Mouse (Mus musculus) E14TG2a.4 (cell line): ENCODE measurements around the gene Gabbr2.

Source experiments
- CTCF ChIP-seq: conservative IDR thresholded peaks from 2 replicates; pipeline ENCODE4 v1.5.1; 2014; ENCODE audit warnings: low read length
- NANOG ChIP-seq: IDR thresholded peaks from 2 replicates; pipeline ENCODE4 v1.6.1; 2014; ENCODE audit warnings: borderline replicate concordance, low read length, mixed read lengths
- POU5F1 ChIP-seq: IDR thresholded peaks from 2 replicates; pipeline ENCODE4 v1.6.1; 2014; ENCODE audit warnings: low read length, borderline replicate concordance

GRCm38 (mm10) chr4:46957955-46958354, 33.7 kb downstream of the Gabbr2 start:
- no peak for TF ChIP-seq CTCF
- no peak for TF ChIP-seq NANOG
- no peak for TF ChIP-seq POU5F1
